Mouse (Mus musculus): ENCODE data around the gene Mrtfb.
"Not testable (repeated sequence)": the region's sequence is repeated elsewhere in the genome, so short reads cannot be mapped to it uniquely, and the experiment has no call there.

Mrtfb gene

GRCm38 (mm10) chr16:13276709-13277399 is 20.6 kb downstream of the Mrtfb start:
- no peak for DNase-seq

GRCm38 (mm10) chr16:13286425-13286824 is 30.1 kb downstream of the Mrtfb start:
- DNase-seq: not testable (repeated sequence)

DNA sequence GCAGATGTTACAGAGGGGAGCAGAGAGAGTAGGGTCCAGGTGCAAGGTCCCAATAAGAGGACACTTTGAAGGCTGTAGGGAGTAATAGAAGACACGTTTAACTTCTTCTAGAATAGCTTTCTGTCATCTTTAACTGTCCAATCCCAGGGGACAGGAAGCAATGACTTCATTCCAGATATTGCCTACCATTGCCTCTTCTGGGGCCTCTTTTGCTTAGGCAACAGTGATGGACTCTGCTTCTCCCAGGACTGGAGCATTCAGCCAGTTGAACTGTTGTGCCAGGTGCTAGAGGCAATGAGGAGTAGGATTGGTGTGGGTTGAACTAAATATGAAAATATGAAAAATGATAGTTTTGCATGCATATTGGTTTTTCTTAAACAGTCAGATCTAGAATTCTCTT is 41.6 kb downstream of the Mrtfb start:
- no peak for DNase-seq

DNA sequence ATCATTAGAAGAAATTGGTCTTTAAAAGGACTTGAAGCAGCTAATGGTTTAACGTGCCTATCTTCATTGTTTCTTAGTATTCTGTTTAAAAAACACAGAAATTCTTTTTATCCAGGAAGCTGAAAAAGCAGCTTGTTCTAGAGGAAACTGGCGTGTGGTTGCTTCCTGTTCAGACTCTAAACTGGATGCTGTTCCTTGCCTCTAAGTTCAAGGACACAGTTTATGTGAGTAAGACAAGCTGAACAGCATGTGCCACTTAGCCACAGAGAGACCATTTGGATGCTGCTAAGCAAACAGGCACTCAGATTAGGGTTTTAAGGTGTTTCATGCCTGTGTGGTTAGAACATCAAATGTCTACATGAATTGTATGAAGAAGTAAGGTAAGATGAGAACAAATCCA is 42.7 kb downstream of the Mrtfb start:
- DNase-seq: no peak

DNA sequence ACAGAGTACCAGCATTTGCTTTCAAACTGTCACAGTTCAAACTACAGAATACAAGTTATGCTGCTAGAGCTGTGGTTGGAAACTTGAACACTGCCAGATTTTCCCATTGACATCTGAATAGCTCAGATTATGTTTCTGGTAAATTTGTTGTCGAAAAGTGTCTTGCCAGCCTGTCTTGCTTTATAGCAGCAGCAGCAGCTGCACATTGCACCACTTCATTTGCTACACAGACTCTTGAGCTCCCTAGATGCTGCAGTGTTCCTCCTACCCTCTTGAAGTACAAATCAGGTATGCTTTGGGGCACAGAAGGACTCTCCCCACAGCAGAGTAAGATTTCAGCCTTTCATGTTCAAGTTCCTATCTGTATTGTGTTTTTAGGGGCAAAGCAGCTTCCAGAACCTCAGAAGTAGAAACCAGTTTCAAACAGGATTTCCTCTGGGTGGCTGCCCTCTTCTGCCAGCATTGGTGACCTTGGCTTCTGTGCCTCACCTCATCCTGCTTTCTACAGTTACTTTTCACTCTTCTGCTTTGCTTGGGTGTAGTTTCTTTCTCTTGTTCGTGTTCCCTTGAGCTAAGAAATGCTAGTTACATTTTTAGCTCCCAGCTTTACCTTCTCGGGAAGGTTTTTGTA is 49.9 kb downstream of the Mrtfb start:
- no peak for DNase-seq

- no peak for DNase-seq
These were observed 53.9 kb downstream of the Mrtfb start for GRCm38 (mm10) chr16:13310096-13310683.

DNA sequence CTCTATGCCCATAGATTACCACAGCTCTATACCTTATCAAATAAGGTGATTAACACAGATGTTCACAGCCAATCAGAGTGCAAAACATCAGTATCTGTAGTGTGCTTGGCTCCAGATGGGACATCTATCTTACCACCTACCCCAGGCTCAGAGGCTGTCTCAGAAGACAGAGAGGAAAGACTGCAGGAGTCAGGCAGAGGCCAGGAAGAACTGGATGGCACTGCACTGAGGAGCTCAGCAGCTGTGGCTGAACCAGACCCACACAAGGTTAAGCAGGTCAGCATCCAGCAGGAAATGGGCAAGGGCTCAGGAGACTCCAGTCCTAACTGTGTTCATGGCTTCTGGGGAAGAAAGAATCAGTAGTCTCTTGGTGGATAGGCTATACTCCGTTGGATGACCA is 55.1 kb downstream of the Mrtfb start:
- DNase-seq: peak; percentile 10 to 16

DNA sequence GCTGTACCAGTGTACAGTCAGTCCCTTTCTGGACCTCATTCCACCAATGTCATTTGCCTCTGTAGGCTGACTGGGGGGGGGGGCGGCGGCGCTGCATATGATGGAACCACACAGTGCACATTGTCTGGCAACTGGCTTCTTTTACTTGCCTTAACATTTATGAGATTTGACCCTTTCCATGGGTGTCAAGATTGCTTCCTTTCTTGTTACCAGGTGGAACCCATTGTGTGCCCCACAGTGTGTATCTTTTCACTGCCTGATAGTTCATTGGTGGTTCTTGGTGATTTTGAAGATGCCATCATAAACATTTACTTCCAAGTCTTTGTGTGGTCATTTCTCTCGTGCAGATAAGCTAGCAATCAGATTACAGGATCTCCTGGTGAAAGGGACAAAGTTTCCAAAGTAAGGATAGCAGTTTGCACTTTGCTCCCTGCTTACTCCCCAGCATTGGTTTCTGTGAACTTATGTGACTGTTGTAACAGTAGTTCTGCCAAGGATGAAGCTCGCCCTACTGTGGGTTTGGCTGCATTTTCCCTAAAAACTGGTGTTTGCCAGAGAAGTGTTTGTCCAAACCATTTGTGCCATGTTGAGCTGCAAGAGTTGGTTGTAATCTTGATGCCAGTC is 56.9 kb downstream of the Mrtfb start:
- DNase-seq: no peak

DNA sequence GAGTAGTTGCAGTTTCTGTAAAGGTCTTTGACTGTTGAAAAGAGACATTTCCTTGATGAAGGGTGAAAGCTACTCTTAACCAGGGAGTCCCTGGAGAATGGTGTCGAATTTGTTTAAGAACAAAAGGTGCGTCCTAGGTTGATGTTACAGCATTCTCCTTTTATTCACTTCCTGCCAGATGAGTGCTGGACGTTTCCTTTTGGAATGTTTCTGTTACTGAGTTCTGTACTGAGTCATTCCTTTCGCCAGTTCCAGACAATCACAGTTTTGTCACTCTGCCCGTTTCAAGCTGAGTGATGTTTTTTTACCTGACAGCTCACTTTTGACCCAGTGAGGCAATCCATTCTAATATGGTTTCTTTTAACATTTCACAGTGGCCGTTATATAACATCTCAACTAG is 67.5 kb downstream of the Mrtfb start:
- DNase-seq: no peak

DNA sequence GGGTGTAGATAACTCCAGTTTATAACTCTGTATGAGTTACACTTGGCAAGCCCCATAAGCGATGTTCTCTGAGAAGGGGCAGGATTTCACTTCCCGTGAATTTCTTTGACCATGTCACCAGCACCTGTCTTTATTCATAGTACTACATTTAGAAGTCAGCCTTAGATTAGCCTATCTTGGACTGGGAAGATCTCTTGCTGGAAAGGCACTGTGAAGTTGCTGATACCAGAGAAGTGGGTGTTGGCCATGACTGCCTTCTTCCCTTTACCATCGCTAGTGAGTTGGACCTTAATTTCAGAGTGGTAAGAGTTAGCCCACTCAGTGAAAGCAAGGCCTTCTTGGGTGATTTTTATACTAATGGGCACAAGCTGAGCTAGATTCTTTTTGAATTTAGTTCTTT is 70.3 kb downstream of the Mrtfb start:
- DNase-seq: no peak

GRCm38 (mm10) chr16:13328646-13329045 is 72.4 kb downstream of the Mrtfb start:
- no peak for DNase-seq

- DNase-seq: no peak
These were observed 73.4 kb downstream of the Mrtfb start for GRCm38 (mm10) chr16:13329640-13330039.

DNA sequence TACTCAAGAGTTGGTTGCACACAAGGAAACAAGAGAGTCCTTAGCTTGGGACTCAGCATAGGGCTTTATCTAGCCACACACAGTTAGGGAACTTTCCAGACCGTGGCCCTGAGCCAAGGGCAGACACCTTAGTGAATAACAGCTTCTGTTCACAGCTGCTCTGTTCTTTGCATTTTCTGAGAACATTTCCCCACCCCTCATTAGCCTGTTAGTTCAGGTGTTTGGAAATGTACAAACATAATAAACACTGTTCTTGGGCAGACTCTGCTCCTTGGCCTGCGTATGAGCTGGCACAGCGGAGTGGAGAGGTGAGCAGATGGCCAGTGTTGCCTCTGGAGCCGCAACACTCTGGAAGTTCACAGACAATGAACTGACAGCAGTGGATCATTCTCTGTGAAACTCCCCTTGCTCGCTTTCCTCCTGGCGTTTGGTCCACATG is 74.0 kb downstream of the Mrtfb start:
- peak; percentile 43 to 44 for DNase-seq

DNA sequence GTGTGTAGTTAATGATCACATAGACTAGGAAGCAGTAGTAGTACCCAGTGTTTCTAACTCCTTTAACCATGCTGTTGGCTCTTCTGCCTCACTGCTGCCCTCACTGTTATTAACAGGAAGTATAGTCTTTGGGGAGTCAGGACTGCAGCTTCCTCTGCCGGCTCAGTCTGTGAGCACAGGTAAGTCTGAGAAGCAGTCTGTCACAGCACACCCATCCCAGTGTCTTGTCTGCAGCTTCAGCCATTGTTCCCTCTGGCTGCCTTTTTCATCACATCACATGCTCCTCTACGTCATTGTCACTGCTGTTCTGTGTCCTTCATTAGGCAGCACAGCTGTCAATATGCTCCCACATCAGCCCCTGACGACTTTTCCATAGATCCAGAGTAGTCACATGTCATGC is 75.6 kb downstream of the Mrtfb start:
- DNase-seq: no peak

DNA sequence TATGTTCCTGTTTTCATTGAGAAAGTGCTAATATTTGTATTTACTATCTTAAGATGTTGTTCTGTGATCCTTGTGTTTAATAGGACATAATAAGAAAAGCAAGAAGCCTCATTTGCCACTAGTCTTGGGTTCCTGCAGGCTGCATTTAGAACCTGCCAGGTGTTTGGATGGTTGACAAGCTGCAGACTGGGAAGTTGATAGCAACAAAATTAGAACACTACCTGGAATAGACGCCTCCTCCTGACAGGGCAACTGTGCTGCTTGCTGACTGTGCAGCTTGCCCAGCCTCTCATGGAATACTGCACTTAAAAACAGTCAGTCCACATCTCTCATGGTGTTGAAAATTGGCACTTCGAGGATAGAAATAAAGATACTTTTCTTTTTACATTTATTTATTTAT is 76.3 kb downstream of the Mrtfb start:
- DNase-seq: no peak

- no peak for DNase-seq
These were observed 77.6 kb downstream of the Mrtfb start for GRCm38 (mm10) chr16:13333781-13334341.

DNA sequence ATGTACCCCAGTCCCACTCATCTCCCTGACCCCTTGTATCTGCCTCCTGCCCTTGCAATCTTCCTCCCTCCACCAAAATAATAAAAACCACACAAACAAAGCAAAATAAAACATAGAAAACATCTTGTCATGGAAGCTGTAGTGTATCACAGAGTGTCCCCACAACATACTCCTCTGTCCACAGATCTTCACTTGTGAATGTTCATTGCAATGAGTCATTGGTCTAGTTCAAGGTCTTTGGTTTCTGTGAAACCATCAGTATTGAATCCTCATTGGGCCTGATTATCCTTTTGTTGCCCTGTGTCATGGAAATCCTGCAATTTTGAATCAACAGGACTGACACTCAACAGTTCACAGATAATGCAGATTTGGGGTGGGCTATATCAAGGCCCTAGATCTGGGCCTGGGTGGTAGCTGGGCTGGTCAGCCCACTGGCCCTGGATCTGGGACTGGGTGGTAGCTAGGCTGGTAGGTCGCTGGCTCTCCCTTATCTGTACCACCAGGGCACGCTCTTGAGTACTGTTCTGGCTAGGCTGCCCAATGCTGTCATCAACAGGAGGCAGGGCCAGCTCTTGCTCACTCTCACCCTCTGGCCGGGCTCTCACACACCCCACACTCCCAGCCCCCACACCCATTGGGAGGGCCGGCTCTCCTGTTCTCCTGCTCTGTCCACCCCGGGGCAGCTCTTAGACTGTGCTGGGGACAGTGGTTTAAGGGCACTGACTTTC is 80.4 kb downstream of the Mrtfb start:
- DNase-seq: no peak

DNA sequence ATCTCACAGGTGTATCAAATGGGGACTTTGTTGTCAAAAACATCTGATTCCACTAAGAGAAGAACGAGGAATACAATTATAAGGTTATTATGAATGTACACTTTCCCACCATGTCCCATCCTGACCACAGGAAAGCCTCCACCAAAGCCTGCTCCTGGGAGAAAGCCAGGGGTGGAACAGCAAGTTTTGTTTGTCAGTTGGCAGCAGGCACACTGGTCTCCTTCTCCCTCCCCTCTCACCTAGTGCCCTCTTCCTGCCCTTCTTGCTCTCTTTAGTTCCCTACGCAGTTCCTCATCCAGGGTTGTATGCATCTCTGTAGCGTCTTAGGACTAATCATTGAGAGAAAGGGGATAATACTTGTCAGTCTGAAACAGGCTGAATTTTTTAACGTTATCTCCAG is 81.8 kb downstream of the Mrtfb start:
- DNase-seq: no peak

- DNase-seq: no peak
These were observed 83.2 kb downstream of the Mrtfb start for GRCm38 (mm10) chr16:13339433-13339832.

DNA sequence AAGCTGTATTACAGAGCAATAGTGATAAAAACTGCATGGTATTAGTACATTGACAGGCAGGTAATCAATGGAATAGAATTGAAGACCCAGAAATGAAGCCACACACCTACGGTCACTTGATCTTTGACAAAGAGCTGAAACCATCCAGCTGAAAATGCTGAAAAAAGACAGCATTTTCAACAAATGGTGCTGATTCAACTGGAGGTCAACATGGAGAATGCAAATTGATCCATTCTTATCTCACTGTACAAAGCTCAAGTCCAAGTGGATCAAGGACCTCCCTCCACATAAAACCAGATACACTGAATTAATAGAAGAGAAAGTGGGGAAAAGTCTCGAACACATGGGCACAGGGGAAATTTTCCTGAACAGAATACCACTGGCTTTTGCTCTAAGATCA is 89.5 kb downstream of the Mrtfb start:
- DNase-seq: not testable (repeated sequence)

DNA sequence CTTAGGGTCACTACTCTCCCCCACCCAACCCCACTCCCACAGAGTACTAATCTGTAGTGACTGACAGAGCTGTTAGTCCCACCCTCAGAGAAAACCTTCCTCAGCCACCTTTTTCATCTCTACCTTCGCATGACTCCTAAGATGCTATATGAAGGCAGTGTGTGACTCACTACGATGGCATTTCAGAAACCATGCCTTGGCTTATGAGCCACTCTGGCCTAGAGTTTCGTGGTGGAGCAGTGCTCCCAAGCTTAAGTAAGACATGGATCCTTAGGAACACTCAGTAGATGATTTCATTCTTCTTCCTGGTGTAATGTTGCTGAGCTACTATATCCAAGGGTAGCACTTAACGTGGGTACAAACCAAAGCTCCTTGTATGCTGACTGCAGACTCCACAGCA is 94.4 kb downstream of the Mrtfb start:
- no peak for DNase-seq

GRCm38 (mm10) chr16:13351268-13351667 is 95.0 kb downstream of the Mrtfb start:
- DNase-seq: peak; percentile 43 to 45

DNA sequence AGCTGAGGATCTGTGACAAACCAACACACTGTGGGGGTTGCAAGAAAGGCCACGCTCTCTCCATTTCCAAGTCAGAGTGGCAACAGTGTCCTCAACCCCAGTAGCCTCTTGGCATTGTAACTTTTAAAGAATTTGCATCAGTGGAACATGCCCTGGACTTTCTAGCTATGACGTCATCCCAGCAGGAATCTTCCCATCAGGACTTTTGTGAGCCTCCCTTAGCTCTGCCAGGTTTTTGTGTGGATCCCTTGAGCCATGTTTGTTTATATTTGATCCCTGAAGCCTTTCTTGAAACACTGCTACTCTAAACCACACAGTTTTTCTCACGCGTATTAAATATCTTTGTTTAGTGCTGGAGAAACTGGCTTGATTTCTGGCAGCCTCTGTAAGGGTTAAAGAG is 97.6 kb downstream of the Mrtfb start:
- DNase-seq: no peak
